Mouse (Mus musculus): ENCODE results near the gene Mt4. TPM values are rescaled to one million over a fixed set of nuclear protein-coding genes. Genes with fewer than 3 reads are reported as not detected.

The Mt4 gene
- polyA plus RNA-seq, 1 experiment from 2014 or later: not detected

GRCm38 (mm10) chr8:94109396-94109795 lies 27.6 kb upstream of the Mt4 start:
- no peak for ATAC-seq (ENCODE audit: low FRiP score)
- Histone ChIP-seq H3K4me1 (replicated peaks; ENCODE audit: control insufficient read depth, insufficient read depth, low read length) (no peaks in the 10 kb centered on the region), H3K4me2 (replicated peaks; ENCODE audit: low read depth, low read length) (no peak overlapping the region), H3K36me3 (ENCODE audit: control insufficient read depth, insufficient read depth, low read length) (no peaks in the 10 kb centered on the region), H3K9me3 (ENCODE audit: control insufficient read depth, low read length) (no peaks in the 10 kb centered on the region), H3K27me3 (ENCODE audit: control insufficient read depth, insufficient read depth, low read length) (no peaks in the 10 kb centered on the region), H3K4me3 (ENCODE audit: low read depth, low read length) (no peak overlapping the region), H3K9ac (ENCODE audit: low read depth, low read length) (no peak overlapping the region), H3K27ac (ENCODE audit: low read depth, low read length) (no peak overlapping the region)
- 55% methylated on average over 6 of the region's 6 CpGs for WGBS
- peak; percentile 8 for DNase-seq (ENCODE audit: low spot score)

- Histone ChIP-seq H3K27me3 (ENCODE audit: control insufficient read depth, insufficient read depth, low read length) (no peaks in the 10 kb centered on the region), H3K36me3 (ENCODE audit: control insufficient read depth, insufficient read depth, low read length) (no peaks in the 10 kb centered on the region), H3K9ac (ENCODE audit: low read depth, low read length) (no peak overlapping the region), H3K4me2 (replicated peaks; ENCODE audit: low read depth, low read length) (no peak overlapping the region), H3K27ac (ENCODE audit: low read depth, low read length) (no peak overlapping the region), H3K4me3 (ENCODE audit: low read depth, low read length) (no peak overlapping the region), H3K4me1 (replicated peaks; ENCODE audit: control insufficient read depth, insufficient read depth, low read length) (no peaks in the 10 kb centered on the region), H3K9me3 (ENCODE audit: control insufficient read depth, low read length) (no peaks in the 10 kb centered on the region)
- DNase-seq (ENCODE audit: low spot score): no peak
- ATAC-seq (ENCODE audit: low FRiP score): no peak
- 73% methylated on average over 5 of the region's 5 CpGs for WGBS
Observed at GRCm38 (mm10) chr8:94109835-94110234, 27.2 kb upstream of the Mt4 start.

DNA sequence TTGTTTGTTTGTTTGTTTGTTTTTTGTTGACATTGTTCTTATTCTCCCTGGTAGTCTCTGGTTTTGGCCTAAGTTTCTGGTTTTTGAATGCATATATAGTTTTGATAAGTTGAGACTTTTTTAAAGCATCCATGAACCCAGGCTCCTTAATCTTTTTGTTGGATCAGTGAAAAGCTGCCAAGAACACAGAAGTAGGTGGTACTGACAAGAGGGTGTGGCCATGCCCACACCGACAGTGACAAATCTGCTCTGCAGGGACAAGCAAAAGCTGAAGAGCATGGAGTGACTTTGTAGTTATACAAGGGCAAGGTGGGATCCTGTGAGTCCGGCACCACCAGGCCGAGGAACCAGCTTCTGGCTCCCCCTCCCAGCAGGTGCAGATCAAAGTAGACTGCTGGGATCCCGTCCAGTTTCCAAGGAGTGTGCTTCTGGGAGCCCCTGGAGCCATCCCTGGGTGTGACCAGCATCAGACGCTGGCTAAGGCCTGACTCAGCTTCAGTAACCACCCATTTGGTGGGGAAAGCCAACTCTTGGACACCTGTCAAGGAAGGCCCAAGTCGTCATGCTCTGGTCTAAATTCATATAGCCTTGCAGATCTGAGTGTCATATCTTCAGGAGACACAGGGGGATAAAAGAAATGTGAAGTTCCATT lies 26.3 kb upstream of the Mt4 start:
- H3K36me3 ChIP-seq (ENCODE audit: control insufficient read depth, insufficient read depth, low read length): no peaks in the 10 kb centered on the region
- H3K4me1 ChIP-seq (replicated peaks; ENCODE audit: control insufficient read depth, insufficient read depth, low read length): no peaks in the 10 kb centered on the region
- H3K27ac ChIP-seq (ENCODE audit: low read depth, low read length): no peak overlapping the region
- H3K4me2 ChIP-seq (replicated peaks; ENCODE audit: low read depth, low read length): no peak overlapping the region
- no peak overlapping the region for H3K4me3 ChIP-seq (ENCODE audit: low read depth, low read length)
- ATAC-seq (ENCODE audit: low FRiP score) (no peak), DNase-seq (ENCODE audit: low spot score) (no peak)
- H3K9me3 ChIP-seq (ENCODE audit: control insufficient read depth, low read length): no peaks in the 10 kb centered on the region
- 67% methylated on average over 6 of the region's 6 CpGs for whole genome bisulfite sequencing
- no peak overlapping the region for H3K9ac ChIP-seq (ENCODE audit: low read depth, low read length)
- H3K27me3 ChIP-seq (ENCODE audit: control insufficient read depth, insufficient read depth, low read length): no peaks in the 10 kb centered on the region

- Histone ChIP-seq H3K9me3 (ENCODE audit: control insufficient read depth, low read length) (no peaks in the 10 kb centered on the region), H3K4me1 (replicated peaks; ENCODE audit: control insufficient read depth, insufficient read depth, low read length) (no peaks in the 10 kb centered on the region), H3K4me2 (replicated peaks; ENCODE audit: low read depth, low read length) (no peak overlapping the region), H3K9ac (ENCODE audit: low read depth, low read length) (no peak overlapping the region), H3K36me3 (ENCODE audit: control insufficient read depth, insufficient read depth, low read length) (no peaks in the 10 kb centered on the region), H3K27me3 (ENCODE audit: control insufficient read depth, insufficient read depth, low read length) (no peaks in the 10 kb centered on the region), H3K4me3 (ENCODE audit: low read depth, low read length) (no peak overlapping the region), H3K27ac (ENCODE audit: low read depth, low read length) (no peak overlapping the region)
- 38% methylated on average over 1 of the region's 1 CpGs for WGBS
- DNase-seq (ENCODE audit: low spot score) (no peak), ATAC-seq (ENCODE audit: low FRiP score) (no peak)
Observed at GRCm38 (mm10) chr8:94113435-94113834, 23.6 kb upstream of the Mt4 start.

DNA sequence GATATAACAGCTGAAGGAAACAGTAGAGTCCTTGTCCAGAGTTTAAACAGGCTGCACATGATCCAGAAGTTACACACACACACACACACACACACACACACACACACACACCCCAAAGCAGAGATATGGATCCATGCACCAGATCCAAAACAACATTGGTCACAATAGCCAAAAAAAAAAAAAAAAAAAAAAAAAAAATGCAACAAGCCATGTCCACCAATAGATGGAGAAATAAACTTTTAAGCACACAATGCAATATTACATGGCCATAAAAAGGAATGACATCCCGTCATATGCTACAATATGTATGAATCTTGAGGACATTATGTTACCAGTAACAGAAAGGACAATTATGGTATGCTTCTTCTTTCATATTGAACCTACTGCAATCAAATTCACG lies 23.0 kb upstream of the Mt4 start:
- Histone ChIP-seq H3K9me3 (ENCODE audit: control insufficient read depth, low read length) (no peaks in the 10 kb centered on the region), H3K4me3 (ENCODE audit: low read depth, low read length) (no peak overlapping the region), H3K27ac (ENCODE audit: low read depth, low read length) (no peak overlapping the region), H3K4me2 (replicated peaks; ENCODE audit: low read depth, low read length) (no peak overlapping the region), H3K36me3 (ENCODE audit: control insufficient read depth, insufficient read depth, low read length) (no peaks in the 10 kb centered on the region), H3K27me3 (ENCODE audit: control insufficient read depth, insufficient read depth, low read length) (no peaks in the 10 kb centered on the region), H3K9ac (ENCODE audit: low read depth, low read length) (no peak overlapping the region), H3K4me1 (replicated peaks; ENCODE audit: control insufficient read depth, insufficient read depth, low read length) (no peaks in the 10 kb centered on the region; the same call in 1 of the 2 replicates)
- WGBS: 87% methylated on average over 2 of the region's 2 CpGs
- ATAC-seq (ENCODE audit: low FRiP score): no peak
- no peak for DNase-seq (ENCODE audit: low spot score)

DNA sequence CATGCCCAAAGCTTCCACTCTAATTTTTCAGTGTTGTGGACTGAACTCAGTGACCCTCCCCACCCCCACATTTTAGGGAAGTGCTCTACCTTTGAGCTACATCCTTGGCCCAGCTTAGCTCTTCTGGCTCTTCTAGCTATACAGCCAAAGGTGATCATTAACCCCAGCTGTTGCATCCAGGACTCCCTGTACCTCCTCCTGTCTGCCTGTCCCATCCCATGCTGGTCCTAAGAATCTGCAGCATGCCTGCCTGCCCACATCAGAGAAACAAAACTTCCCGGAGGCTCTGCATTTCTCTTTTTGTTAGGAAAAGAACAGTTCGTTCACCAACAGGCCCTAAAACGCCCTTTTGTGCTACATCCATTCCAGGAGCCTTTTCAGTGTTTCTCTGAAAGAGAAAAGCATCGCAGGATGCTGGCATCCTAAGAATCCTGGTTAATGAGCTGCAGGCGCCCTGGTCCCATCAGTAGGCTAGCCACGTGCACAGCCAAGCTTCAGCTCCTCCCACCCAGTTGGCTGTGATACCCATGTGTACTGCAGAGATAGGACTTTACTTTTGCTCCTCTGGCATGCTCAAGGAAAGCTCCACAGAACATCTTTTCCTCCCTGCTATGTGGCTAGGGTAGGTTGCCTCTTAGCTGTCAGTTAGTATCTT lies 18.1 kb upstream of the Mt4 start:
- Histone ChIP-seq H3K9me3 (ENCODE audit: control insufficient read depth, low read length) (no peaks in the 10 kb centered on the region), H3K27ac (ENCODE audit: low read depth, low read length) (peak overlapping the region; percentile 89), H3K4me1 (replicated peaks; ENCODE audit: control insufficient read depth, insufficient read depth, low read length) (no peaks in the 10 kb centered on the region; the same call in 1 of the 2 replicates), H3K36me3 (ENCODE audit: control insufficient read depth, insufficient read depth, low read length) (no peaks in the 10 kb centered on the region), H3K4me3 (ENCODE audit: low read depth, low read length) (no peak overlapping the region), H3K4me2 (replicated peaks; ENCODE audit: low read depth, low read length) (0 out of 2 replicates have a peak overlapping the region, but pooled peaks have one; percentile 3), H3K9ac (ENCODE audit: low read depth, low read length) (0 out of 2 replicates have a peak overlapping the region, but pooled peaks have one; percentile 25), H3K27me3 (ENCODE audit: control insufficient read depth, insufficient read depth, low read length) (no peaks in the 10 kb centered on the region)
- WGBS: 2% methylated on average over 6 of the region's 6 CpGs
- DNase-seq (ENCODE audit: low spot score): peak; percentile 82
- ATAC-seq (ENCODE audit: low FRiP score): peak; percentile 91

- no peaks in the 10 kb centered on the region for H3K27me3 ChIP-seq (ENCODE audit: control insufficient read depth, insufficient read depth, low read length)
- no peak overlapping the region for H3K4me2 ChIP-seq (replicated peaks; ENCODE audit: low read depth, low read length)
- H3K4me3 ChIP-seq (ENCODE audit: low read depth, low read length): no peak overlapping the region
- H3K4me1 ChIP-seq (replicated peaks; ENCODE audit: control insufficient read depth, insufficient read depth, low read length): no peaks in the 10 kb centered on the region; the same call in 1 of the 2 replicates
- WGBS: 77% methylated on average over 9 of the region's 9 CpGs
- no peak overlapping the region for H3K9ac ChIP-seq (ENCODE audit: low read depth, low read length)
- H3K36me3 ChIP-seq (ENCODE audit: control insufficient read depth, insufficient read depth, low read length): no peaks in the 10 kb centered on the region
- no peak for ATAC-seq (ENCODE audit: low FRiP score)
- DNase-seq (ENCODE audit: low spot score): peak; percentile 10
- H3K9me3 ChIP-seq (ENCODE audit: control insufficient read depth, low read length): no peaks in the 10 kb centered on the region
- no peak overlapping the region for H3K27ac ChIP-seq (ENCODE audit: low read depth, low read length)
Observed at GRCm38 (mm10) chr8:94121625-94122024, 15.4 kb upstream of the Mt4 start.

DNA sequence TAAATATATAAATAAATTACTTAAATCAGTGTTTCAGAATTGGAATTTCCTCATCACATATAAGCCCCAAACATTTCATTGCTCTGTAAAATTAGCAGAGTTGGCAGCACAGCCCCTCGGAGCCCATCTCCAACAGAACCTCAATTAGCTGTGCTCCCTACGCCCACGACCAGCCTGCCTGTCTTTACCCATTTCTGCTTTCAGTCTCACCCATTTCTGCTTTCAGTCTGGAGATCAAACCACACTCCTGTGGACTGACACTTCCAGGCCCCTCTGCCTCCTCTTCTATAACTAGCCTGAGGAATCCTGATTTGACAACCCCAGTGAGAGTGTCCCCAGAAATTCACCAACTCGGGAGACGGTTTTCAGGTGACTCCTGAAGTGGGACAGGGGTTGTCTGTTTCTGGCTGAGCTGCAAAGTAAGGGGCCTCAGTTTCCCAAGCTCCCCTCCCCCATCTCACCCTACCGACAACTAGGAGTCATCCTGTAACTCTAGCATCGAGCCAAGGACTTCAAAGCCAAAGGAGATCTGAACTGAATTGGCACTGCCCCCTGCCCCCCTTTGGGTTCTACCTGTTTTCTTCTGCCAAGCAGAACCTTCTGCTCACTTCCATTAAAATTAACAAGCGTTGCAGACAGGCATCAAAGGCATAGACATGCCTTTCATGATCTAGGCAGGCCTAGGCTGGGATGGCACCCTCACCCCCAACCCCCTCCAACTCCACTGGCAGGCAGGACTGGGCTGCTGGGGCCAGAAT lies 14.1 kb upstream of the Mt4 start:
- no peak for ATAC-seq (ENCODE audit: low FRiP score)
- Histone ChIP-seq H3K4me1 (replicated peaks; ENCODE audit: control insufficient read depth, insufficient read depth, low read length) (no peaks in the 10 kb centered on the region; the same call in 1 of the 2 replicates), H3K27ac (ENCODE audit: low read depth, low read length) (no peak overlapping the region)

More for the DNA sequence above, 14.1 kb upstream of the Mt4 start:
- WGBS: 62% methylated on average over 8 of the region's 8 CpGs
- Histone ChIP-seq H3K9ac (ENCODE audit: low read depth, low read length) (no peak overlapping the region), H3K36me3 (ENCODE audit: control insufficient read depth, insufficient read depth, low read length) (no peaks in the 10 kb centered on the region), H3K9me3 (ENCODE audit: control insufficient read depth, low read length) (no peaks in the 10 kb centered on the region), H3K4me3 (ENCODE audit: low read depth, low read length) (no peak overlapping the region), H3K27me3 (ENCODE audit: control insufficient read depth, insufficient read depth, low read length) (no peaks in the 10 kb centered on the region), H3K4me2 (replicated peaks; ENCODE audit: low read depth, low read length) (no peak overlapping the region)
- DNase-seq (ENCODE audit: low spot score): no peak
